Mouse (Mus musculus) stomach, embryonic 16.5 days (tissue): ENCODE results near the gene Tom1l2. TPM values are rescaled to one million over a fixed set of nuclear protein-coding genes. Genes with fewer than 3 reads are reported as not detected.
A peak's percentile ranks its signal among the peaks of the same experiment; 100 is the strongest.

Experiments used
- ATAC-seq: fragments of 200-750 bp; cut with Nextera tagmentation; 2 replicates; pipeline ENCODE4 v1.8.0; 2017; ENCODE audit warnings: moderate number of reproducible peaks, moderate TSS enrichment; ENCODE audit not compliant: insufficient read depth, low FRiP score
- H3K27ac ChIP-seq: fragments of 300-500 bp; sonication (generic); 2 replicates; pipeline ENCODE4 v1.5.1; 2014; ENCODE audit warnings: low read length
- H3K27me3 ChIP-seq: fragments of 300-500 bp; sonication (generic); 2 replicates; pipeline ENCODE4 v1.6.1; 2014; ENCODE audit warnings: low read length, control low read depth, mixed read lengths; ENCODE audit not compliant: control insufficient read depth, insufficient read depth
- H3K36me3 ChIP-seq: fragments of 300-500 bp; sonication (generic); 2 replicates; pipeline ENCODE4 v1.6.1; 2014; ENCODE audit warnings: low read length; ENCODE audit not compliant: control insufficient read depth, insufficient read depth
- H3K4me1 ChIP-seq: fragments of 300-500 bp; sonication (generic); 2 replicates; pipeline ENCODE4 v1.6.1; 2014; ENCODE audit warnings: low read length, control low read depth, mixed read lengths; ENCODE audit not compliant: control insufficient read depth, insufficient read depth
- H3K4me2 ChIP-seq: fragments of 300-500 bp; sonication (generic); 2 replicates; pipeline ENCODE4 v1.6.1; 2014; ENCODE audit warnings: low read depth, low read length, mixed read lengths
- H3K4me3 ChIP-seq: fragments of 300-500 bp; sonication (generic); replicated peaks from 2 replicates; pipeline ENCODE4 v1.5.1; 2014; ENCODE audit warnings: mild to moderate bottlenecking, low read length
- H3K9ac ChIP-seq: fragments of 300-500 bp; sonication (generic); 2 replicates; pipeline ENCODE4 v1.6.1; 2014; ENCODE audit warnings: low read length
- H3K9me3 ChIP-seq: fragments of 300-500 bp; sonication (generic); replicated peaks from 2 replicates; pipeline ENCODE4 v1.6.1; 2016; ENCODE audit warnings: low read length, control low read depth; ENCODE audit not compliant: control insufficient read depth
- WGBS: fragments of 180-500 bp; shearing (Covaris S2); extraction: QIAGEN DNeasy Blood & Tissue Kit; methylation state at CpG from one replicate; pipeline ENCODE4 v1.1.7; 2014; 5-methylcytosine and 5-hydroxymethylcytosine counted together
- polyA plus RNA-seq: library from polyadenylated mRNA; unstranded; fragments of >200 nt; fragmentation: Nextera tagmentation; extraction: Ambion mirVana; gene quantifications from 2 replicates; pipeline ENCODE4 v1.2.1, GENCODE M21; 2015

Gene Tom1l2
- polyA plus RNA-seq, 1 experiment from 2014 or later, result 29.9 TPM

DNA sequence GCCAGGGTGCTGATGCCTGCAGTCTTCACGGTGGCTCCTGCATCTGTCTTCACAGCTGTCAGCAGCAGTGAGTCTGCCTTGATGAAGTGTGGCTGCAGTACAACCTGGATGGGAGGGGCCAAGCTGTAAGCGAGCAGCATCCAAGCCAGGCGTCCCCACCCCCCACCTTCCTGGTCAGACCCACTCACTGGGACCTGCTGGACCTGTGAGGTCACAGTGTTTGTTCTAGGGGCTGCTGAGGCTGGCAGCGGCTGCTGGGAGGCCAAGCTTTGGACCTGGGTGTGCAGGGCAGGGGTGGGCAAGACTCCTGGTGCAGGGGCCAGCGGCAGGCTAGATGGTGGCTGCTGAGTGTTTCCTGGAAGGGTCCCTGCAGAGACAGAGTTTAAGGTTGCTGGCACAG, 146.5 kb downstream of the Tom1l2 start:
- H3K36me3 ChIP-seq, result peaks cover 20% of the 10 kb centered on the region
- 47% methylated on average over 5 of the region's 5 CpGs for WGBS
- no peak overlapping the region for H3K4me3 ChIP-seq
- peaks cover 41% of the 10 kb centered on the region for H3K4me1 ChIP-seq
- no peak overlapping the region for H3K9ac ChIP-seq
- no peak overlapping the region for H3K27ac ChIP-seq
- H3K4me2 ChIP-seq, result no peak overlapping the region
- H3K9me3 ChIP-seq, result no peaks in the 10 kb centered on the region
- ATAC-seq, result no peak
- H3K27me3 ChIP-seq, result no peaks in the 10 kb centered on the region

DNA sequence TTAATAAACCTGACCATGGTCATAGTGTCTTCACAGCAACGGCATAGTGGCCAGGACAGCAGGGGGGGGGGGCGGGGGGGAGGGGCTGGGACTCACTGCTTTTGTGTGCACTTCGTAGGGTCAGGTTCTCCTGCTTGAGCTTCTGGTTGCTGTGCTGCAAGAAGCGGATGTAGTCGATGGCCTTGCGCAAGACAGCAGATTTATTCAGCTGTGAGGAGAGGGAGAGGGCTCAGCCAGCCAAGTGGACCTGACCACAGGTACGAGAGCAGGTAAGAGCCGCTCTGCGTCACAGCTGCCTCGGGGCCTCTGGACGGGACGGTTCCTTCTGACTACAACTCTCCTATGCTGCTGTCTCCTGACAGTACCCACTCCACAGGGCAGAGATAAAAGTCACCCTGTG, 147.7 kb downstream of the Tom1l2 start:
- Histone ChIP-seq H3K4me2 (no peak overlapping the region), H3K27ac (no peak overlapping the region), H3K4me1 (peaks cover 32% of the 10 kb centered on the region), H3K9ac (no peak overlapping the region), H3K36me3 (peaks cover 30% of the 10 kb centered on the region), H3K4me3 (no peak overlapping the region), H3K9me3 (no peaks in the 10 kb centered on the region), H3K27me3 (no peaks in the 10 kb centered on the region)
- no peak for ATAC-seq
- WGBS, result 85% methylated on average over 12 of the region's 12 CpGs

DNA sequence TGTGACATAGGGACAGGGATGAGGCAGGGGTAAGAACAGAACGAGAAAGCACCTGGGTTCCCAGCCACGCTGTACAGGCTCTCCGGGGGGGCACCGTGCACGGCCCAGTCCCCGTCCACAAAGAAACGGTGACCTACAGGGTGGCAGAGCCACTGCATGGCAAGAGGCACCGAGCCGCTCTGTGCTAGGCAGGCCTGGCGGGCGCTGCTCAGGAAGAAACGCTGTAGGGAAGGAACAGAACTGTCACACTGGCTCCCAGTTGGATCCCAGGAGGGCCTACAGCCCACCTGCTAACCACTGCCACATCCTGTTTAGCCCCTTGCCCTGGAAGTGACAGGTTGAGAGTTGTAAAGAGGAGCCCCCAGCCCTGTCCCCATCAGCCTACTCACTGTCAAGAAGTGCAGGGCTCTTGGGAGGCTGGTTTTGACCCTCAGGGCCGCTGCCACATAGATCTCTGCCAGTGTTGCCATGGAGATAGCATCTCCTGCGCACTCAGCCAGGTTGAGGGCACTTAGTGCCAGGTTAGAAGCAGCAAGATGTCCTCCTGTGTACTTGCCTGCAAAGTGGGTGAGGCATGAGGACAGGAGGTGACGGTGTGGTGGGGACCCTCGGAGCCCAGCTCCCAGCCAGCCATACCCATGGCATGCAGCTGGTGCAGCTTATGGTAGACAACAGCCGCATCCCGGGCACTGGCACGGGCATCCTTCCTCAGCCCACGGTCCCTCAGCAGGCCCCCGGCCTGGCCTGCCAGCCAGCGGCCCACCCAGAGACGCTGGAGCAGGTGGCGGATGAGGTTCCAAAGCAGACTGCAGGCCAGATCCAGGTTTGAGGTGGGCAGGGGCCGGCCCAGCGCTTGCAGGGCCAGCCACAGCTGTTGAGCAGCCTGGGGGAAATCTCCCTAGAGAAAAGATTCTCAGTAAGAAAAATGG, 149.7 kb downstream of the Tom1l2 start:
- H3K27me3 ChIP-seq, result no peaks in the 10 kb centered on the region
- peaks cover 11% of the 10 kb centered on the region; the same call in 1 of the 2 replicates for H3K4me1 ChIP-seq
- no peak overlapping the region for H3K4me3 ChIP-seq
- ATAC-seq, result no peak
- no peak overlapping the region for H3K27ac ChIP-seq
- H3K36me3 ChIP-seq, result peaks cover 38% of the 10 kb centered on the region
- H3K9me3 ChIP-seq, result no peaks in the 10 kb centered on the region
- no peak overlapping the region for H3K4me2 ChIP-seq
- 91% methylated on average over 26 of the region's 26 CpGs for WGBS
- no peak overlapping the region for H3K9ac ChIP-seq

DNA sequence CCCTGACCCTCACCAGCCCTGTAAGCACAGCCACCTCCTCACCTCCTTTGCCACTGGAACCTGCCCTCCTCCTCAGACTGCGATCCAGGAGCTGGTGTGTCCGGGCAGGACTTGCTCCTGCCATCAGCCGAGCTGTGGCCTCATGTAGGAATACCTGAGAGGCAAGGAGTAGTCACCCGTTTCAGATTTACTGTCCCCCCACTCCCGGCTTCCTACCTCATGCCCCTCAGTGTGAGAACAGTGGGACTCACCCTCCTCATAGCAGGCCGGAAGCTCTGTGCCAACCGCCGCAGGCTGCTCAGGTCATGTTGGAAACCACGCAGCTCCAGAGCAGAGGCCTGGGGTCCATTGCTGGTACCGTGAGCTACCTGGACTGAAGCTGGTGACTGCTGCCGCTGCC, 152.3 kb downstream of the Tom1l2 start:
- Histone ChIP-seq H3K9me3 (no peaks in the 10 kb centered on the region), H3K4me3 (no peak overlapping the region), H3K4me2 (no peak overlapping the region), H3K27ac (no peak overlapping the region; the same call in 1 of the 2 replicates), H3K9ac (no peak overlapping the region), H3K36me3 (peaks cover 42% of the 10 kb centered on the region), H3K27me3 (no peaks in the 10 kb centered on the region), H3K4me1 (0 out of 2 replicates have a peak, but pooled peaks cover 5% of the 10 kb centered on the region)
- ATAC-seq, result no peak
- WGBS, result 91% methylated on average over 11 of the region's 11 CpGs

DNA sequence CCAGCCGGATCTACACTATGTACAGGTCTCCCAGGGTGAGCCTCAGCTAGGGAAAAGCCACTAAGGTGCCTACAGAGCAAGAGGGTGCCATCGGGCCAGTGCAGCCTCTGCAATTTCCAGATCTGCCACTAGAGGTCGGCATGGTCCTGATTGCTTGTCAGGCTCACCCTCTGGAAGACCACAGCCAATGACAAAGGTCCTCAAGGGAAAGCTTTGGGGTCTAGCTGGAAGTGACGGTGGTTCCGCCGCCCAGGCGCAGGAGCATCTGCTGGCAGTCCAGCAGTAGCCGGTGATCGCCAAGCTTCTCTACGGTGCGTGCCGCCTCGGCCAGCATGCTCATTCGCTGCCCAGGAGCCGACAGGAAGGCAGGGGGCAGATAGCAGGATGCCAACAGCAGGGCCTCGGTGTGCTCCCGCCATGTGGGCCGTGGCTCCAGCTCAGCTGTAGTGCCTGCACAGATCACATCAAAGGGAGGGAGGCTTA, 153.0 kb downstream of the Tom1l2 start:
- 23% methylated on average over 18 of the region's 18 CpGs for WGBS

DNA sequence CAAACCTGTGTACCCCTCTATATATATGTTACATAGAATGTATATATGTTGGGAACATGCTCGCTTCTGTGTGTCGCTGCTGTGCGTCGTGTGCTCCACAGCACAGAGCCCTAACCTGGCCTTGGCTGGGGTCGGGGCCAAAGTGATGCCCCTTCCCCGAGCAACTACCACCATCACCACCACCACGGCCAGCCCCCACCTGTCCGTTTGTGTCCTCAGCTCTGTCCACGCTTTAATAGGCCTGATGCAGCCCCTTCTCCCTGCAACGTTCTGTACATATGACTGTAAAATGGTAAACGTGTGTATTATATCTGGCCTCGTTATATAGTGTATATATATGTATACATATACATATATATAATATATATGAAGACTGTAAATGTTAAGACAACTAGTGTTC, 154.1 kb downstream of the Tom1l2 start:
- WGBS, result 86% methylated on average over 12 of the region's 12 CpGs
- no peaks in the 10 kb centered on the region for H3K27me3 ChIP-seq
- no peak overlapping the region for H3K27ac ChIP-seq
- H3K4me2 ChIP-seq, result no peak overlapping the region
- no peak for ATAC-seq
- H3K9ac ChIP-seq, result no peak overlapping the region
- no peak overlapping the region for H3K4me3 ChIP-seq
- peaks cover 14% of the 10 kb centered on the region; the same call in 1 of the 2 replicates for H3K9me3 ChIP-seq
- H3K4me1 ChIP-seq, result 0 out of 2 replicates have a peak, but pooled peaks cover 5% of the 10 kb centered on the region
- peaks cover 44% of the 10 kb centered on the region for H3K36me3 ChIP-seq

More for the DNA sequence above, 153.0 kb downstream of the Tom1l2 start:
- Histone ChIP-seq H3K27ac (peak overlapping the region; percentile 30; the same call in 1 of the 2 replicates), H3K36me3 (peaks cover 41% of the 10 kb centered on the region), H3K9ac (no peak overlapping the region), H3K9me3 (peaks cover 6% of the 10 kb centered on the region; the same call in 1 of the 2 replicates), H3K4me1 (0 out of 2 replicates have a peak, but pooled peaks cover 5% of the 10 kb centered on the region), H3K27me3 (no peaks in the 10 kb centered on the region), H3K4me2 (no peak overlapping the region), H3K4me3 (no peak overlapping the region)
- peak; percentile 54; the same call in 1 of the 2 replicates for ATAC-seq

DNA sequence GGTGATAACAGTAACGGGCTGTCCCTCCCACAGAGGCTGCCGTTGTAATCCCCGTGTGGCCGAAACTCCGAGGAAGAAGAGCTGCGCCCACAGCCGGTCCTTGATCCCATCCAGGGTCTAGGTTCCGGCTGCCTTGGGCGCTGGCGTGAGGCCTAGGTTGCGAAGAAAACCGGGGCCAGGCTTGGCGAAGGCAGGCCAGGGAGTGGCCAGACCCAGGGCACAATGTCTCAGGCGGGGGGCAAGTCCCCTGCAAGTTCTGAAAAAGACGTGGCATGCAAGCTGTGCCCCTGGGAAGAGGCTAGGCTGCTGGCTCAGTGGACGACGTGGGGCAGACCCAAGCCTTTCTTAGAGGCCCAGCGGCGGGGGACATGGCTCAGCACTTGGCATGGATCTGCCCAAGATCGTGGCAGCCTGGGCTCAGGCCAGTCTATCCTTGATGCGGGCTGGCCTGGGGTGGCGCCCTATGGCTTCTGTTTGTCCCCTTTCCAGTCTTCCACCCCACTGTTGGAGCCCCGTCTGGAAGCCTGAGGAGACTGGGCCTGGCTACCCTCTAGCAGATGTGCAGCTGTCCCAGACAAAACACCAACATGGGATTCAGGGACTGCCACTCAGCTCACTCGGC, 154.6 kb downstream of the Tom1l2 start:
- 0 out of 2 replicates have a peak, but pooled peaks cover 5% of the 10 kb centered on the region for H3K4me1 ChIP-seq
- no peak overlapping the region for H3K27ac ChIP-seq
- no peaks in the 10 kb centered on the region for H3K27me3 ChIP-seq
- H3K9ac ChIP-seq, result no peak overlapping the region
- H3K36me3 ChIP-seq, result peaks cover 42% of the 10 kb centered on the region
- ATAC-seq, result no peak
- WGBS, result 75% methylated on average over 24 of the region's 24 CpGs
- H3K9me3 ChIP-seq, result peaks cover 14% of the 10 kb centered on the region; the same call in 1 of the 2 replicates
- no peak overlapping the region for H3K4me3 ChIP-seq
- H3K4me2 ChIP-seq, result no peak overlapping the region

DNA sequence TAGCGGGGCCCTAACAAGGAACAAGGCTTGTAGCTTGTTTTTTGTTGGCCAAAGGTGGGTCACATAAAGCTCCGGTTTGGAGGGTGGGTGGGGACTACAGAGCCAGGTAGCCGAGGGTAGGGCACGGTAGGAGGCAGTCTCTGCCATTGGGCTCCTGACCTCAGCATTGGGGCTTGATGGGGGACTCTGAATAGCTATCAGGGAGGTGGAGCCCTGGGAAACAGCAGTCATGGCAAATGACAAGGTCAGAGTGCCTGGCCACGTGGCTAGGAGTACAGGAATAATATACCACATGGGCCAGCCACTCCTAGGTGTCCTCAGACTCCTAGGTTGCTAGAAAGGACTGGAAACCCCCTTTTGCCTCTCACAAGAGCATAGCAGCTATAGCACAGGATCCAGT, 156.4 kb downstream of the Tom1l2 start:
- Histone ChIP-seq H3K9me3 (peaks cover 14% of the 10 kb centered on the region; the same call in 1 of the 2 replicates), H3K36me3 (peaks cover 40% of the 10 kb centered on the region), H3K27ac (peak overlapping the region; percentile 56), H3K27me3 (no peaks in the 10 kb centered on the region), H3K4me2 (no peak overlapping the region), H3K4me1 (0 out of 2 replicates have a peak, but pooled peaks cover 5% of the 10 kb centered on the region), H3K4me3 (no peak overlapping the region), H3K9ac (no peak overlapping the region; the same call in 1 of the 2 replicates)
- ATAC-seq, result peak; percentile 5; the same call in 1 of the 2 replicates
- 65% methylated on average over 5 of the region's 5 CpGs for WGBS

DNA sequence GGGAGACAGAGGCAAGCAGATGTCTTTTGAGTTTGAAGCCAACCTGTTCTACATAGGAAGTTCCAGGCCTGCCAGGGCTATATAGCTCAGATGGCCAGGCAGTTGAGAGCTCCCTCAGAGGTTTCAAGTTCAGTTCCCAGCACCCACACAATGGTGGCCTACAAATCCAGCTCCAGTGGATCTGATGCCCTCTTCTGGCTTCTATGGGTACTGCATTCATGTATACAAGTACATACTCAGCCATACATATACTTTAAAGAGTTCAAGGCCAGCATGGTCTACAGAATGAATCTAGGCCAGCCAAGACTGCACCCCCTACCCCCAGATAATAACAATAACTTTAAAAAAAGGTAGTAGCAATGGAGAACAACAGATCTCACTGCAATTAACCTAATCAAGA, 157.6 kb downstream of the Tom1l2 start:
- Histone ChIP-seq H3K4me1 (0 out of 2 replicates have a peak, but pooled peaks cover 5% of the 10 kb centered on the region), H3K36me3 (peaks cover 38% of the 10 kb centered on the region), H3K27ac (no peak overlapping the region), H3K27me3 (no peaks in the 10 kb centered on the region), H3K4me2 (no peak overlapping the region), H3K9ac (no peak overlapping the region), H3K4me3 (no peak overlapping the region), H3K9me3 (peaks cover 14% of the 10 kb centered on the region; the same call in 1 of the 2 replicates)
- ATAC-seq, result no peak
